In the genomic region with DNA sequence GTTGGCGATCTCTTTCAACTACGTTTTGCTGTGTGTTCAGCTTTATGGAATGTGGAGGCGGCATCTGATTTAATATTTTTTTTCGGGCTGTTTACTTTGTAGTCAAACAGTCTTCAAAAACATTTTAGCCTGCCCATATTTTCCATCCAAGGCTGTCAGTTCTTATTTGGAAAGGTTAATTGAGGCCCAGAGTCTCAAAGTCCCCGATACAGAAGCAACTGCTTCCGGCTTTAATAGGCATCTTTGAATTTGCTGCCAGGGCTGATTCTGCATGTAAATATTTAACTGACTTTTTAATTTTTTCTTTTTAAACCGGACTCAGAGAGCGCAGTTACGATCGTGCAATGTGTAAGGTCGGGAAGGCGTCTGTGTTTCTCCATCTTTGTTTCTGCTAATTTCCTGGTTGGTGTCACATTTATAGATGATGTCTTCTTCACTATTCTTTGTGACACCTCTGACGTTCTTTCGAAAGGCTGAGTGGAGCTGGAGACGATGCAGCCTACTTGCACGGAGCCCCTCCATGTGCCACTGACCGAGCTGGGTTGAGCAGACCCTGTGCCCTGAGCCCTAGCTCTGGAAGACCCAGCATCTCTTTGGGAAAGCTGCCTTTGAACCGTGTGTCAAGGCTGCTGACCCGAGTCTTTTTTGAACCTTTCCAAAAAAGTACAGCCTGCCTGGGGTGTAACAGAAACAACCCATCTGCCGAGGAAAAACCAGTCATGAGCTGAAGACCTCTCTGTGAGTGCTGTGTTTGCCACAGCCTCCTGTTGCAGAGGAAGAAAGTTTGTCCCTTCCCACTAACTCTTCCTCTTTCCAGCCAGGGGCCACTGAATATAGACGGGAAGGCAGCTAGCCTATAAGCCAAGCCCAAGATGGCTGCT, we compare ENCODE assay signal across 10 mouse cellular contexts.
DNase-seq lines count a peak whose midpoint lies in the region.
"Had no signal": no experiment of that assay in that cellular context is flagged by ENCODE, and none has a peak within 500 bp of the region (broad histone marks: within the 10 kb centered on the region; RNA-seq: fewer than 3 reads in every experiment).

No protein-coding gene starts in this region.

- DNase-seq in kidney, adult 11 months, result peak; percentile 24
- no peak for DNase-seq in kidney, postnatal 25 days
- DNase-seq in kidney, adult 8-10 months, result peak; percentile 26 to 45
- DNase-seq in kidney, postnatal 14 days, result peak; percentile 38
- peak; percentile 50 for DNase-seq in lung, postnatal 14 days
- no peak for DNase-seq in layer of hippocampus, adult 9-11 months
- no peak for DNase-seq in cerebellum, adult 9-11 months
- DNase-seq in right cerebral cortex, postnatal 25 days, result no peak
- DNase-seq: cerebellum, adult 18-20 months; spleen, adult 18-20 months had no signal

Comparison
In these comparisons a context has a peak if more than half of its experiments do, and no peak if none do; other contexts are left out.
1. DNase-seq: peak in kidney, adult 11 months (single experiment), kidney, adult 8-10 months (2 of 2), kidney, postnatal 14 days (single experiment) and lung, postnatal 14 days (single experiment); none in kidney, postnatal 25 days (0 of 2), layer of hippocampus, adult 9-11 months (single experiment), cerebellum, adult 9-11 months (single experiment) and right cerebral cortex, postnatal 25 days (single experiment).